Mouse (Mus musculus): ENCODE results near the gene Muc4. TPM values are rescaled to one million over a fixed set of nuclear protein-coding genes. Genes with fewer than 3 reads are reported as not detected.

Muc4 gene
- polyA plus RNA-seq, 1 experiment = not detected

- no peak overlapping the region for H3K4me3 ChIP-seq (ENCODE audit: insufficient read depth, low read length)
- 0 out of 2 replicates have a peak, but pooled peaks cover 2% of the 10 kb centered on the region for H3K4me1 ChIP-seq (ENCODE audit: control insufficient read depth, insufficient read depth, low read length)
- no peak overlapping the region for H3K27ac ChIP-seq (ENCODE audit: insufficient read depth, low read length)
- no peak for TF ChIP-seq CTCF (IDR thresholded peaks at IDR 0.05; ENCODE audit: borderline replicate concordance, insufficient read depth, low read length)
- TF ChIP-seq POLR2A (IDR thresholded peaks at IDR 0.05; ENCODE audit: low read depth, low read length) = no peak
Measured at GRCm38 (mm10) chr16:32813771-32814170, 78.1 kb downstream of the Muc4 start.

GRCm38 (mm10) chr16:32814539-32814938 lies 78.9 kb downstream of the Muc4 start:
- peak overlapping the region; percentile 17; the same call in 1 of the 2 replicates for H3K4me3 ChIP-seq (ENCODE audit: insufficient read depth, low read length)
- TF ChIP-seq POLR2A (IDR thresholded peaks at IDR 0.05; ENCODE audit: low read depth, low read length) = no peak
- TF ChIP-seq CTCF (IDR thresholded peaks at IDR 0.05; ENCODE audit: borderline replicate concordance, insufficient read depth, low read length) = no peak
- no peak overlapping the region for H3K27ac ChIP-seq (ENCODE audit: insufficient read depth, low read length)
- H3K4me1 ChIP-seq (ENCODE audit: control insufficient read depth, insufficient read depth, low read length) = 0 out of 2 replicates have a peak, but pooled peaks cover 2% of the 10 kb centered on the region

- H3K4me3 ChIP-seq (ENCODE audit: insufficient read depth, low read length) = peak overlapping the region; percentile 17; the same call in 1 of the 2 replicates
- no peak for TF ChIP-seq CTCF (IDR thresholded peaks at IDR 0.05; ENCODE audit: borderline replicate concordance, insufficient read depth, low read length)
- no peak for TF ChIP-seq POLR2A (IDR thresholded peaks at IDR 0.05; ENCODE audit: low read depth, low read length)
- H3K4me1 ChIP-seq (ENCODE audit: control insufficient read depth, insufficient read depth, low read length) = 0 out of 2 replicates have a peak, but pooled peaks cover 2% of the 10 kb centered on the region
- no peak overlapping the region for H3K27ac ChIP-seq (ENCODE audit: insufficient read depth, low read length)
Measured at GRCm38 (mm10) chr16:32815160-32815605, 79.5 kb downstream of the Muc4 start.

GRCm38 (mm10) chr16:32818036-32818435 lies 82.3 kb downstream of the Muc4 start:
- Histone ChIP-seq H3K4me1 (ENCODE audit: control insufficient read depth, insufficient read depth, low read length) (peaks cover 7% of the 10 kb centered on the region), H3K4me3 (ENCODE audit: insufficient read depth, low read length) (no peak overlapping the region), H3K27ac (ENCODE audit: insufficient read depth, low read length) (no peak overlapping the region)
- TF ChIP-seq POLR2A (IDR thresholded peaks at IDR 0.05; ENCODE audit: low read depth, low read length) = no peak
- no peak for TF ChIP-seq CTCF (IDR thresholded peaks at IDR 0.05; ENCODE audit: borderline replicate concordance, insufficient read depth, low read length)

GRCm38 (mm10) chr16:32818441-32818840 lies 82.8 kb downstream of the Muc4 start:
- H3K4me1 ChIP-seq (ENCODE audit: control insufficient read depth, insufficient read depth, low read length) = peaks cover 7% of the 10 kb centered on the region
- no peak overlapping the region for H3K27ac ChIP-seq (ENCODE audit: insufficient read depth, low read length)
- H3K4me3 ChIP-seq (ENCODE audit: insufficient read depth, low read length) = no peak overlapping the region
- TF ChIP-seq POLR2A (IDR thresholded peaks at IDR 0.05; ENCODE audit: low read depth, low read length) = no peak
- no peak for TF ChIP-seq CTCF (IDR thresholded peaks at IDR 0.05; ENCODE audit: borderline replicate concordance, insufficient read depth, low read length)

- Histone ChIP-seq H3K4me3 (ENCODE audit: insufficient read depth, low read length) (no peak overlapping the region), H3K4me1 (ENCODE audit: control insufficient read depth, insufficient read depth, low read length) (peaks cover 7% of the 10 kb centered on the region), H3K27ac (ENCODE audit: insufficient read depth, low read length) (peak overlapping the region; percentile 15; the same call in 1 of the 2 replicates)
- TF ChIP-seq CTCF (IDR thresholded peaks at IDR 0.05; ENCODE audit: borderline replicate concordance, insufficient read depth, low read length) (no peak), POLR2A (IDR thresholded peaks at IDR 0.05; ENCODE audit: low read depth, low read length) (no peak)
Measured at GRCm38 (mm10) chr16:32821772-32822449, 86.2 kb downstream of the Muc4 start.

GRCm38 (mm10) chr16:32822450-32822827 lies 86.8 kb downstream of the Muc4 start:
- H3K4me1 ChIP-seq (ENCODE audit: control insufficient read depth, insufficient read depth, low read length) = peaks cover 7% of the 10 kb centered on the region
- H3K4me3 ChIP-seq (ENCODE audit: insufficient read depth, low read length) = no peak overlapping the region
- peak overlapping the region; percentile 15; the same call in 1 of the 2 replicates for H3K27ac ChIP-seq (ENCODE audit: insufficient read depth, low read length)
- no peak for TF ChIP-seq CTCF (IDR thresholded peaks at IDR 0.05; ENCODE audit: borderline replicate concordance, insufficient read depth, low read length)
- no peak for TF ChIP-seq POLR2A (IDR thresholded peaks at IDR 0.05; ENCODE audit: low read depth, low read length)

- H3K27ac ChIP-seq (ENCODE audit: insufficient read depth, low read length) = no peak overlapping the region
- H3K4me1 ChIP-seq (ENCODE audit: control insufficient read depth, insufficient read depth, low read length) = peaks cover 7% of the 10 kb centered on the region
- H3K4me3 ChIP-seq (ENCODE audit: insufficient read depth, low read length) = no peak overlapping the region
- no peak for TF ChIP-seq POLR2A (IDR thresholded peaks at IDR 0.05; ENCODE audit: low read depth, low read length)
- no peak for TF ChIP-seq CTCF (IDR thresholded peaks at IDR 0.05; ENCODE audit: borderline replicate concordance, insufficient read depth, low read length)
Measured at GRCm38 (mm10) chr16:32822881-32823280, 87.2 kb downstream of the Muc4 start.

GRCm38 (mm10) chr16:32823487-32823886 lies 87.8 kb downstream of the Muc4 start:
- Histone ChIP-seq H3K27ac (ENCODE audit: insufficient read depth, low read length) (no peak overlapping the region), H3K4me1 (ENCODE audit: control insufficient read depth, insufficient read depth, low read length) (peaks cover 7% of the 10 kb centered on the region), H3K4me3 (ENCODE audit: insufficient read depth, low read length) (no peak overlapping the region)
- TF ChIP-seq POLR2A (IDR thresholded peaks at IDR 0.05; ENCODE audit: low read depth, low read length) (no peak), CTCF (IDR thresholded peaks at IDR 0.05; ENCODE audit: borderline replicate concordance, insufficient read depth, low read length) (no peak)

- Histone ChIP-seq H3K4me1 (ENCODE audit: control insufficient read depth, insufficient read depth, low read length) (peaks cover 4% of the 10 kb centered on the region), H3K4me3 (ENCODE audit: insufficient read depth, low read length) (no peak overlapping the region), H3K27ac (ENCODE audit: insufficient read depth, low read length) (no peak overlapping the region)
- TF ChIP-seq CTCF (IDR thresholded peaks at IDR 0.05; ENCODE audit: borderline replicate concordance, insufficient read depth, low read length) (no peak), POLR2A (IDR thresholded peaks at IDR 0.05; ENCODE audit: low read depth, low read length) (no peak)
Measured at GRCm38 (mm10) chr16:32824061-32824460, 88.4 kb downstream of the Muc4 start.
